Mouse (Mus musculus) adrenal gland, postnatal 4 days (tissue): ENCODE results near the gene Coro7. TPM values are rescaled to one million over a fixed set of nuclear protein-coding genes. Genes with fewer than 3 reads are reported as not detected.
"Not testable (repeated sequence)": the region's sequence is repeated elsewhere in the genome, so short reads cannot be mapped to it uniquely, and the experiment has no call there.

Source experiments
- DNase-seq, 2 experiments: peaks; one replicate each; pipeline ENCODE4 v3.0.0; 2021 to 2022; ENCODE audit warnings: low spot score in 2 of 2, mixed read lengths in 2 of 2
- total RNA-seq, 2 experiments: library from RNA; stranded (reverse); gene quantifications; 2 replicates each; pipeline ENCODE4 v1.2.3; 2021

Coro7 gene
- total RNA-seq, 2 experiments from 2014 or later: 32.8 to 42.6 TPM

DNA sequence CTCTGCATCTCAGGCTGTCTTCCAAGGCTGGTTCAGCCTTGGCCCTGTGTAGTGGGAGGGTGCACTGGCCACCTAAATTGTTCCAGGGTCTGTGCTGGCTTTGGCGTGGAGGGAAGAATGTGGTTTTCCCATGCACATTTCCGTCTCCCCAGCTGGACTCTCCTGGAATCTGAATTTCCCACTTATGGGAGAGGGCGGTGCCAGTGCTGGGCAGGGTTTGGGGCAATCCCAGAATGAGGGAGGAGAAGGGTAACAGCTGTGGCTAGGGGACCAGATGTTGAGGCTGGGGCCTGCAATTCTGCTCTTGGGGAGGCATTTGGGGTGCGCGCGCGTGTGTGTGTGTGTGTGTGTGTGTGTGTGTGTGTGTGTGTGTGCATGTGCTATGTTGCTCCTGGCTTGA lies 82.3 kb downstream of the Coro7 start:
- no peak for DNase-seq

DNA sequence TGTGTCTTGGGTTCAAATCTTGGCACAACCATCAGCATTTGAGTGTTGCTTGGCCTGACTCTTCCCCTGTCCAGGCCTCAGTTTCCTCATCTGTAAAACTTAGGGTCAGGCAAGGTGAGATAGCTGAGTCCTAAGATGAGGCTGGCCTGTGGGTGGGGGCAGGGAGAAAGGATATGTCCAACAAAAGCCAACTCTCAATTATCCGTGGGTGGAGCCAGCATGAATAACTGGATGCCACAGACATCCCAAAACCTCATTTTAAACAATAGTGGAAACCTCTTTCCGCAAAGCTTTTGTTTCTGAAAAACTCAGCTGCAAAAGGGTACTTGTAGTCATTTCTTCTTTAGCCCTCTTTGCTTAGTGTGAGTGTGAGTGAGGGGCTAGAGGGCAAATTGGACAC lies 82.7 kb downstream of the Coro7 start:
- DNase-seq: no peak

DNA sequence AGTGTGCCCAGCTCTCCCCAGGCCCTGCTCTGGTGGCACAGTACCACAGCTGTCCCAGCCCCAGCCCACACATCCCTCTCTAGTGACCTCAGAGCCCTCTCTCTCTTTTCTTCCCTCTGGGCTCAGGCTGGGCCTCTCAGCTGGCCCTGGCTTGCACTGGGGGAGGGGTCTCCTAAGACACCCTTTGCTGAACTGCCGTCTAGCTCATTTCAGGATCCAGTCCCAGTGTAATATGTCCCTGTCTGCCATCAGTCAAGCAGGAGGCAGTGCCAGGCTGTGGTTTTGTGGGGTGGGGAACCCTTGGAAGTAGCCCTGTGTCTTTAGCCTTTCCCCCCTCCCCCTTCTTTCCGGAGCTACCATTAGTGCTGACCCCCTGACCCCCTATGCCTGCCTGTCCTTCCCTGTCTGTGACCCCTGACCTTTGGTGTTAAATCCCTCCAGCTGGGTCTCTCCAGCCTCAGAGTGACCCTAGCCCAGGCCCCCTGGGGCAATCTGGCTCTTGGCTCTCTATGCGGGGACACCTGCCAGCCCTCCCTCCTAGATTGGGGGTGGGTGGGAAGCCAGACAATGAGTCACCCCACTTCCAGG lies 83.3 kb downstream of the Coro7 start:
- no peak for DNase-seq

DNA sequence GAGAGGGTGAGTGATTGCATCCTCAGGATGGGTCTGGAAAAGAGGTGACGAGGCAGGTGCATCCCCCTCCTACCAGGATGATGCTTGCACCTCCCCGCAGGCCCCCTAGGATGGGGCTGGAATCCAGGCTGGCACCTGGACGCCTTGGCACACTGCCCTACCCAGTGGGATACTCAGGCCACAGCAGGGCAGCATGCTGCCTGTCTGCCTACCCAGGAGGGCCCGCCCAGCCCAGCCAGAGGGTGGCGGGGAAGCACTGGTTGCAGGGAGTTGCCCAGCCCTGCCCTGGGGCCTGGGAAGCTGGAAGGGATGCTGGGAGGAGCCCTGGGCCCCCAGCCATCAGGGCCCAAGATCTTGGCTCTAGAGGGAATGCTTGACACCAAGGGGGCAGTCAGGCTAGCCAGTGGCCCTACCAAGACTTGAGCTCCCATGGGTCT lies 84.0 kb downstream of the Coro7 start:
- no peak for DNase-seq

DNA sequence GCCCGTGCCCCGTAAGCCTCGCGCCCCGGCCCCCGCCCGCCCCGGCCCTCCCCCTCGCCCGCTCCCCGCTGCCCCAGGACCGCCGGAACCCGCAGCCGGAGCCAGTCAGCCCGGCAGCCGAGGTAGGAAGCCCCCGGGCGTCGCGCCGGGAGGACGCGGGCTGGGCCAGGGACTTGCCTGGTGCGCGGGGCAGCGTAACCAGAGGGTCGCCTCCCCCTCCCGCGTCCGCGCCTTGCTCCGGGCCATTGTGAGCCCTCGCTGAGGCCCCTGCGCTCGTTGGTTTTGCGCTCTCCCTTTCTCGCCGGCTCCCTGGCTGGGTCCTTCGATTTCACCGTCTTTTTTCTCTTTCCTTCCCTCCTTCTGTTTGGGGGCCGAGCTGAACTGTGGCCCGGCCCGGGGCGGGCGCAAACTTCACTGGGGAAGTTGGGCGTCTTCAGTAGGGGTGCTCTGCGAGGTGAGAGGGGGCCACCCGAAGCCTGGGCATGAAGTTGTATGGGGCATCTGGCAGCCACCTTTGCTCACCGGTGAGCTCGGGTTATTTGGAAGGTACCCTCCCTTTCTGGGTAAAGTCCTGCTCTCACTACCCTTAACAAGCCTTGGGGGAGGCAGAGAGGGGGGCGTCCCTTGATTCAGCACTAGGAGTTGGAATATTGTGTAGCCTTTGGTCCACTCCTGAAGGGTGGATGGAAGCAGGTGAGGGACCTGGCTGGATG lies 84.6 kb downstream of the Coro7 start:
- no peak for DNase-seq

DNA sequence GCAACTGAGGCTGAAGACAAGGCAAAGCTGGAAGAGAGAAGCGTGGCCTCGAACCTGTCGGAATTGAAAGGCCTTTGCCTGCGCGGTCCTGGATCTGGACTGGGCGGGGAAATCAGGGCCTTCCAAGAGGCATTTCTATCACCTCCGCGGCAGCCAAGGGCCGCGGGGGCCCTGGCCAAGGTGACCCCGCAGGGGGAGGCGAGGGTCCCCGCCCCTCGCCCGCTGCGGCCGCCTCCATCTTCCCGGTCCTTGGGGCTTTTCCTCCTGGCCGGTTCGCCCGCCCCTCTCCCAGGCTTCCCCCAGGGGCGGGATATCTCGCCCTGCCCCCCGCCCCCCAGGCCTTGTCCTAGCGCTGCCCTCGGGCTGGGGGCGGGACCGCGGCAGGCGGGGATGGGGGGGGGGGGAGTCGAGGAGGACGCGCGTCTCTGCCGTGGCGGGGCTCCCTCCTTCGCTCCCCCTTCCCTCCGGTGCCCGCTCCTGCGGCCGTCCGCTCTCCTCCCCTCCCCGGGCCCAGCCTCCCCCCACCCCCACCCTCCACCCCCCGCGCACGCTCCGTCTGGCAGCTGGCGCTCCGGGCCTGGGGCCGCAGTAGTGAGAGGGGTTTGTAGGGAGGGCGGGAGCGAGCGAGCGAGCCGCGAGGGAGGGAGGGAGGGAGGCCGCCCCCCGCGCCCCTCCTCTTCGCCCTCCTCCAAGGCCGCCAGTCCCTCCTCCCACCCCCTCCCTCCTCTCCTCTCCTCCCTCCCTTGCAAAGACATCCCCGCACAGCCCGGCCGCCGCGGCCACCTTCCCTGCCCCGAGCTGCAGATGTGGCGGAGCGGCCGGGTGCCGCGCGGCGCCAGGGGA lies 85.4 kb downstream of the Coro7 start, which contains the start of gene Glis2:
Gene Glis2, plus strand, starts transcription at position 743 of the 843 bp plus-strand sequence.
- peak; percentile 39 to 50 for DNase-seq

DNA sequence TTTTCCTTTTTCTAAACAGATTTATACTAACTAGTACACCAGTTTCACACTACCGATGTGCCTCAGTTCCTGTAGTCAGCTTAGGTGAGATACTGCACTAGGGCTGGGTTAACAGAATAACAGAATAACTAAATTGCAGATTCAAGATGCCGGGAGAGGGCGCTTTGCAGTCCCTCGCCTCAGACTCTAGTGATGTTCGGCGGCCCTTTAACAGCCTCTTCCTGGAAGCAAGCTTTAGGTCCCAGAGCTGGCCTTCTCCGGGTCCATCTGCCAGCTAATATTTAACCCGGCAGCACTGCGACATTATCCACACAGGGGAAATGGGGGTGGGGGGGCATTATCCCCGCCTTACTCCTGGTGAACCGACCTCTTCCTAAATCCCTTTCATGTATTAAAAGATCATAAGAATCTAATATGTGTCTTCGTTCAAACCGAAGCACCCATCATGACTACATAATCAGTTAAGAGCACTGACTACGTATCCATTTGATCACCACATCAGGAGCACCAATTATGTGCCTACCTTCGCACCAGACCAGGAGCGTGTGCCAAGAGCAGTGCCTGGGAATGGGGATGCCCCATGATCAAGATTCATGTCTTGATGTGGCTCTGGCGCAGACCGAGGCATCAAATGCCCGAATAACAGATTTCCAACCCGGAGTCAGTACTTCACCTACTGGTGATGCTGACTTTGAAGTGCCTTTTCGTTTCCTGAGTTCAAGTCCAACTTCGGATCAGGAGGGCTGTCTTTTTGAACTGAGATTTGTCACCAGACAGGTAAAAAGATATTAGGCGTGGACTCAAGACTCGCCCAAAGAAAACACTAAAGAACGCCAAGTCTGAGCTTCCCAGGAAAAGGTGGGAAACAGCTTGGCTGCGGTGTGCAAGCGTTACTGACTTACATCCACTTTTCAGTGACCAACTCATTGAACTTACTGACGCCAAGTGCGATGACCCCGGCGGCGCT lies 86.4 kb downstream of the Coro7 start:
- no peak for DNase-seq

DNA sequence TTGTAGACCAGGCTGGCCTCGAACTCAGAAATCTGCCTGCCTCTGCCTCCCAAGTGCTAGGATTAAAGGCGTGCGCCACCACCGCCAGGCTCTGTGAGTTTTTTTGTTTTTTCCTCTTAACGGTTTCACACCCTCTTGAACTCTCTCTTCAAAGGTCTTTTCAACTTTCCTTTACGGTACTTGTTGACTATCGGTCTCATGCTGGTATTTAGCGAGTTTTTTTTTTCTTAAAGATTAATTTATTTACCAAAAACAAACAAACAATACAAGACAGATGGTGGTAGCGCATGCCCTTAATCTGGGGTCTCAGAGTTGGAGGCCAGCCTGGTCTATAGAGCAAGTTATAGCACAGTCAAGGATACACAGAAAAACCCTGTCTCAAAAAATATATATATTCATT lies 89.3 kb downstream of the Coro7 start:
- DNase-seq: no peak

DNA sequence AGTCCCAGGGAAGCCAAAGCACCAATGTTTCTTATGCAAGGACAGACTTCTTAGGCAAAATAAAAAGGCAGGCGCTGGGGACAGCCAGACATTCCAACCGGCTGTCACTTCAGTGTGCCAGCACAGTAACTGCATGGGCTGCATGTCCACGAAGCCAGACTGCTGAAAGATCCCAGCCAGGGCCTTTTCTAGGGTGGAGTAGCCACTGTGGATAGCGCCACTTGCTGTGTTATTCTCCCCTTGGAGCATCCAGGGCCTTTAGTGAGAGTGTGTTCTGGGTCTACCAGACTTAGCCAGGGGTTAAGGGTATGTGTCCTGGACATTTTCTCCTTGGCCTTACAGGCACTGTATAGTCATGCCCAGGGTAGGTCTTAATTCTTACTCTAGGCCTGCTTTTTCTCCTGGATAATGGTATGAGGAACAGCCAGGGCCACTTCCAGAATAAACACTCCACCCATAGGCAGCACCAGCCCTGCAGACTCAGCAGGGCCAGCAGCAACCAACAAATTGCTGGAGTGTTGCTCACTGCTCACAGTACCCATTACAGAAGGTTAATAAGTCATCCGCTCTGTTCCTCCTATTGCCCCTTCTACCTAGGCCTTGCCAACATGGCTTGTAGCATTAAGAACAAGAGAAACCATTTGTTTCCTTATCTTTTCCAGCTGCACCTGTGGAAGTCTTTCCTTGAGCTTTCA lies 91.9 kb downstream of the Coro7 start:
- DNase-seq: no peak

DNA sequence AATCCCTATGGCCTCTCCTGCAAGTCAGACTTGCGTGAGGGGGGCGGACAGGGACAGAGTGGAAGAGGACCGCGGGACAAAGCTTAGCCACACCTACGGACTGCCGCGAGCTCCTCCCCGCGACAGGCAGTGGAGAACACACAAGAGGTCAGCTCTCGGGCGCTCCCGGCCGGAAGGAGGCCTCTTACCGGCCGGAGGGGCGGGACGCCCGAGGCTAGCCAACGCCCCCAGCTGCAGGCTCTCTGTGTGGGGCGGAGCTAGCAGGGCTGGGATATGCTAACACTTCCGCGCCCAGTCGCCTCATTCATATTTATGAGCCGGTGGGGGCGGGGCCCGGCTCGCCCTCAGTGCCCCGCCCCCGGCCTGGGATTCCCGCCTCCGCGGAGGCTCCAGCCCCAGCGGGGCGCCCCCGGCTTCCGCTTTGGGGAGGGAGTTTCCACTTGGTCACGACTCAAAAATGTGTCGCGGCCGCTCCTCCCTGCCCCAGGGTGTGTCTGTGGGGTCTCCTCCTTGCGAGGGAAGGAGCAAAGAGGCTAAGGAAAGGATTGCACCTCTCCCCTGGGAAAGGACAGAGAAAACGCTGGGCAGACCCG lies 93.0 kb downstream of the Coro7 start:
- DNase-seq: peak; percentile 94

DNA sequence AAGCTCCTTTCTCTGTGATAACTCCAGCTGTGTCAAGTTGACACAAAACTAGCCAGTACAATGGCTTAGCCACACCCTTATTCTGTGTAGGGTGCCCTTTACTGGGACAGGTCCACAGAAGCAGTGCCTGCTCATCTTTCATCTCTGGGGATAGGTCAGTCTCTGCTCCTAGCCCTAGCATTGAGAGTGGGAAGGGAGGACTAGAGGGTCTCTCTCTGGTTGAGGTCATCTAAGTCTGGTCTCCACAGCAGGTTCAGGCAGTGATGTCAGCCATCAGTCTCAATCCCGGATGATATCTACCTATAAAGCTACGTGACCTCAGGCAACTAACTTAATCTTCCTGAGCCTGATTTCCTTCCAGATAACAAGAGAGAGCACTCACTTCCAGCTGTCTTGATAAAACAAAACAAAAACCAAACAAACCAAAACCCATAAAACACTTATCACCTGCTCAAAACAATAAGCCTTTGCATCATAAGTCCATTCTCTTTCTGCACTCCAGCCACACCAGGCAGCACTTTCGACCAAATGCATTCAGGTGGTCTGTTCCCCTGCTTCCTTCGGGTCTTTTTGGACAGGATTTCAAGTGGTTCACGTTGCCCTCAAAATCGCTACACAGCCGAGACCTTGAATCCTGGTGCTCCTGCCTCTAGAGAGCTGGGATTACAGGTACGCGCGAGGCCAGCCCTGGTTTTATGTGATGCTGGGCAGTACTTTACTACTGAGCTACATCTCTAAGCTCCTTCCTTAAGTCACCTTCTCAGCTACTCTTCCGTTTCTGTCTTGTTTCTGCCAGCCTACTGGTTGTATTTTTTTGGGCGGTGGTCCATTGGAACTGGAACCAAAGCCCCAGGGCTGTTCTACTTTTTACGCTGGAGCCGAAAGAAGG lies 93.7 kb downstream of the Coro7 start:
- DNase-seq: no peak

DNA sequence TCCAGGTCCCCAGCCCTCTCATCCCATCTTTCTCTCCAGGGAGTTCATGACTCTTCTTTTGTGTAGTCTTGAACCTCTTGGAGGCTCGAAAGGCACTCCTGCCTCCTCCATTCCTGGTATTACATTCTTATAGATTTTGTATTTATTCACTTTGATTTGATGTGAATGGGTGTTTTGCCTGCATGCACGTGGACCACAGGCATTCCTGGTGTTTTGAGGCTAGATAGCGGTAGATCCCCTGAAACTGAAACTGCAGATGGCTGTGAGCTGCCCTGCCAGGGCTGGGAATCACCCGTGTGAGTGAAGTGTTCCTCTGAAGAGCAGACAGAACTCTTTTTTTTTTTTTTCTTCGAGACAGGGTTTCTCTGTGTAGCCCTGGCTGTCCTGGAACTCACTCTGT lies 95.1 kb downstream of the Coro7 start:
- DNase-seq: no peak

DNA sequence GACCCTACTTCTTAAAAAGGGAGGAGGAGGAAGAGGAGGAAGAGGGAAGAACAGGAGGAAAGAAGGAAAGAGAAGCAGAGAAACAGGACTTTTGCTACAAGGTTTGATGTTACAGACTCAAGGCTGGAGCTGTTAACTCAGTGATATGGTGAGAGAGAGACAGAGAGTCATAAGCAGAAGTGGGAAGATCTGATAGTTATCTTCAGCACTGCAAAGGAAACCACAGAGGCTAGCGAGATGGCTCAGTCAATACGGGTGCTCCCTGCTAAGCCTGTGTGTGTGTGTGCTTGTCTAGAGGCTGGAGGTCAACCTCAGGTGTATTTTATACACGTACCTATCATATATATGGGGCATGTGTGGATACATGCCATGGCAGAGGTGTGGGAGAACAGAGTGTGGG lies 95.8 kb downstream of the Coro7 start:
- DNase-seq: no peak

DNA sequence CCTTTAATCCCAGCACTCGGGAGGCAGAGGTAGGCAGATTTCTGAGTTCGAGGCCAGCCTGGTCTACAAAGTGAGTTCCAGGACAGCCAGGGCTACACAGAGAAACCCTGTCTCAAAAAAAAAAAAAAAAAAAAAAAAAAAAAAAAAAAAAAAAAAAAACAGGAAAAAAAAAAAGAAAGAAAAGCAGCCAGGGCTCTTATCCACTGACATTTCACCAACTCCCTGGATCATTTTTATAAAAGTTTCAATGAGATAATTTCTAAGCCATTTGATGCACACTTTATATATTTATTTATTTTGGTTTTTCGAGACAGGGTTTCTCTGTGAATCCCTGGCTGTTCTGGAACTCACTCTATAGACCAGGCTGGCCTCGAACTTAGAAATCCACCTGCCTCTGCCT lies 98.4 kb downstream of the Coro7 start:
- not testable (repeated sequence) for DNase-seq

DNA sequence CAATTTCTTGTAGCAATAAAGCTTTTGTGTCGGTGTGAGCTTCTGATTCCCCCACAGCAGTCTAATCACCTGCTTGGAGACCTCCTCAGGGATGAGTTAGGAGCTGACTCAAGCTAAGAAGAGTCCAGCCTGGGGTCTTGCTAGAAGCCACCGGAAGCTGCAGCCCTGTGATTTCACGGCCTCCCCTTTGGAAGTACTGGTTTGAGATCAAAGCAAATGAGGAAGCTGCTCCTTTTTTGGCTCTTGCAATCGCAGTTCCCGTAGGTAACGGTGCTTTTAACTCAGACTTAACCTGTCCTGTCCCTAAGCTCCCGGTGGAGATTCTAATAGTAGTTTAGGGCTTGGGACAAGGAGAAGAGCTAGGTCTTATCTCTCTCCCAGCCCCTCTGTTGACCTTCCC lies 100.9 kb downstream of the Coro7 start:
- no peak for DNase-seq

DNA sequence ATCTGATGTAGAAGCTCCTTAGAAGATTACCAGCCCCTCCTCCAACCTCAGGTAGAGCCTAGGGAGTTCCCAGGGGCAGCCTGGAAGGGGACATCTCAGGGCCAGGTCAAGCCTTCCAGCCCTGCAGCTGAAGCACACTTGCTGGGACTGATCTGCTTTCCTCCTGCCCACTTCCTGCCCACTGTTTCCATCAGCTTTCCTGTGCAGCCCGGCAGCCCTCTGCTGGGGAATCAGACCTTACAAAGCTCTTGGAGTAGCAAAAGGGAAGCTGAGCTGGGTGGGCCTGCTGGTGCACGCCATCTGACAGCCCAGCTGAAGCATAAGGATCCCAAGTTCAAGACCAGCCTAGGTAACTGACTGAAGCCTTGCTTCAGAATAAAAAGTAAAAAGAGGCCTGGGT lies 102.7 kb downstream of the Coro7 start:
- DNase-seq: no peak
